Mouse (Mus musculus) heart, embryonic 15.5 days (tissue): ENCODE results near the gene Strap. TPM values are rescaled to one million over a fixed set of nuclear protein-coding genes. Genes with fewer than 3 reads are reported as not detected.

ENCODE experiments used
- ATAC-seq: fragments of 200-750 bp; cut with Nextera tagmentation; replicated peaks from 2 replicates; pipeline ENCODE4 v1.8.0; 2017; ENCODE audit warnings: low read depth, moderate TSS enrichment; ENCODE audit not compliant: insufficient number of reproducible peaks, insufficient read depth, low FRiP score
- H3K27ac ChIP-seq: fragments of 300-500 bp; sonication (generic); 2 replicates; pipeline ENCODE4 v1.5.1; 2015; ENCODE audit warnings: mild to moderate bottlenecking, inconsistent platforms
- H3K27me3 ChIP-seq: fragments of 300-500 bp; sonication (generic); 2 replicates; pipeline ENCODE4 v1.6.1; 2015; ENCODE audit warnings: inconsistent platforms
- H3K36me3 ChIP-seq: fragments of 300-500 bp; sonication (generic); 2 replicates; pipeline ENCODE4 v1.6.1; 2015; ENCODE audit warnings: mild to moderate bottlenecking, inconsistent platforms
- H3K4me1 ChIP-seq: fragments of 300-500 bp; sonication (generic); replicated peaks from 2 replicates; pipeline ENCODE4 v1.6.1; 2015; ENCODE audit warnings: inconsistent platforms
- H3K4me2 ChIP-seq: fragments of 300-500 bp; sonication (generic); 2 replicates; pipeline ENCODE4 v1.6.1; 2015; ENCODE audit warnings: inconsistent platforms, mild to moderate bottlenecking, moderate library complexity
- H3K4me3 ChIP-seq: fragments of 300-500 bp; sonication (generic); 2 replicates; pipeline ENCODE4 v1.5.1; 2015; ENCODE audit warnings: mild to moderate bottlenecking, inconsistent platforms
- H3K9ac ChIP-seq: fragments of 300-500 bp; sonication (generic); 2 replicates; pipeline ENCODE4 v1.6.1; 2015; ENCODE audit warnings: mild to moderate bottlenecking, inconsistent platforms
- H3K9me3 ChIP-seq: fragments of 300-500 bp; sonication (generic); replicated peaks from 2 replicates; pipeline ENCODE4 v1.6.1; 2016; ENCODE audit warnings: inconsistent platforms
- WGBS: fragments of 180-500 bp; shearing (Covaris S2); methylation state at CpG from one replicate; pipeline ENCODE4 v1.1.7; 2015; ENCODE audit warnings: mixed read lengths; 5-methylcytosine and 5-hydroxymethylcytosine counted together
- polyA plus RNA-seq: library from polyadenylated mRNA; unstranded; fragments of >200 nt; fragmentation: Nextera tagmentation; extraction: Ambion mirVana; gene quantifications from 2 replicates; pipeline ENCODE4 v1.2.1, GENCODE M21; 2015

The Strap gene
- polyA plus RNA-seq, 1 experiment from 2014 or later = 106 TPM

DNA sequence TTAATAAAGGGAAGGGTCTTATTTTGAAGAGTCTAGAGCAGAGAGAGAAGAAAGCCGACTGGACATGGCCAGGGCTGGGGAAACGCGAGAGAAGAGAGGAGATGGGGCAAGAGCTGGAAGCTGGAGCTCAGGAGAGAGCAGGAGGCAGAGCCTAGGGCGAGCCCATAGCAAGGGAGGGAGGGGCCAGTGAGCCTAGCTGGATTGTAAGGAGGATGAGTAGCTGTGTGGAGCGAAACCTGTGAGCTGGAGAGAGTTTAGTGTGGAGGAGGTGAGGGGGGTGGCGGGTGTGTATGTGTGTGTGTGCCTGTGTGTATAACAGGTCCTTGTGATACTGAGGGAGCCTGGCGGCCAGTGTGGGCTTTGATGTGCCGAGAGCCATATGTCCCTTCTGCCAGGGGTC lies 24.8 kb downstream of the Strap start:
- Histone ChIP-seq H3K9me3 (no peaks in the 10 kb centered on the region), H3K4me3 (no peak overlapping the region), H3K9ac (no peak overlapping the region), H3K36me3 (no peaks in the 10 kb centered on the region), H3K4me1 (peaks cover 22% of the 10 kb centered on the region), H3K27me3 (no peaks in the 10 kb centered on the region), H3K4me2 (0 out of 2 replicates have a peak overlapping the region, but pooled peaks have one; percentile 9), H3K27ac (no peak overlapping the region)
- peak; percentile 28; the same call in 1 of the 2 replicates for ATAC-seq
- 49% methylated on average over 8 of the region's 8 CpGs for WGBS

DNA sequence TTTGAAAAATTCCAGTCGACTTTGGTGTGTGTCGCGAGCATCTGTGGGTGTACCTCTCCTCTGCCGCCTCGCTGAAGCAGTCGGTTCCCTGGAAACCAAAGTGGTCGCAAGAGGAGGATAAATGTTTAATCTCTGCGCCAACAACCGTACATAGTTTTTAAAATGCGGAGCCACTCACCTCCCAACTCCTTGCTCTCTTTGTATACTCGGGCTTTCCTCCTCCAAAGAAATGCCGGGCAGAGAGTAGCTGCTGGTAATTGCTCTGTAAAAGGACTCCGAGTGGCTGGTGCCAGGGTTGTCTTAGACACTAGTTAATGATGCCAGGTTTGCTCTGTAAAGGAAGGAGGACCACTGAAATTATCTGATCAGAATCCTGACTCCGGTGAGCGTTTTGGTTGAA lies 26.1 kb downstream of the Strap start:
- no peaks in the 10 kb centered on the region for H3K36me3 ChIP-seq
- peaks cover 20% of the 10 kb centered on the region for H3K4me1 ChIP-seq
- H3K27ac ChIP-seq = no peak overlapping the region
- no peaks in the 10 kb centered on the region for H3K9me3 ChIP-seq
- H3K27me3 ChIP-seq = no peaks in the 10 kb centered on the region
- WGBS = 70% methylated on average over 15 of the region's 15 CpGs
- no peak overlapping the region for H3K4me2 ChIP-seq
- no peak for ATAC-seq
- no peak overlapping the region for H3K9ac ChIP-seq
- no peak overlapping the region for H3K4me3 ChIP-seq

DNA sequence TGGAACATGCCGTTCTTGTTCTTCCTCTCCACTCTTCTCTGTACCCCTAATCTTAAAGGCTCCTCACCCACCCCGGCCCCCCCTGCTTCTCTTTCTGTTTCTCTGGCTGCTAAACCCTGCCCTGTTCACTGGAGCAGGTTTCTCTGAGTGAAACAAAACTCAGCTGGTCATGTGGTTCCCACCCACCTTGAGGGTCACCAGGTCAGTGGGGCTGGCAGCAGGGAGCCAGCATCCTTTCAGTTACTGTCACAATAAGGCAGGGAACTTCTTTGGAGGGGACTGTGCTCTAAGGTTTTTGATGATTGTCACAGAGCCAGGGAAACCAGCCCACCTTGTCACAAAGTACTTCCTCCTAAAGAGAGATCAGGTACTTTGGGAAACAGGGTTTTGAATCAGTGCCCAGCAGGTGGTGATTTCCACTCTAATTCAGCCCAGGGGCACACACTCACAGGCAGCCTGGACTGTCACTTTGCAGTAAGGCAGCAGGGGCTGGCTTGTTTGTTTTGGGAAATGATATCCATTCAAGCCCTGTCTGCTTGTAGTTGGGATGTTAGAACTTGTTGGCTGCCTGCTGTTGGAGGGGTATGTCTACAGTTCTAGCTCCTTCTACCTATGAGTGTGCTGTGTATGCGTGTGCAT lies 29.8 kb downstream of the Strap start:
- H3K4me1 ChIP-seq = peaks cover 11% of the 10 kb centered on the region; the same call in 1 of the 2 replicates
- no peak overlapping the region for H3K9ac ChIP-seq
- no peaks in the 10 kb centered on the region for H3K36me3 ChIP-seq
- ATAC-seq = no peak
- WGBS = 51% methylated on average over 3 of the region's 3 CpGs
- no peak overlapping the region for H3K4me2 ChIP-seq
- no peak overlapping the region for H3K4me3 ChIP-seq
- H3K27me3 ChIP-seq = no peaks in the 10 kb centered on the region
- no peaks in the 10 kb centered on the region for H3K9me3 ChIP-seq
- no peak overlapping the region for H3K27ac ChIP-seq

DNA sequence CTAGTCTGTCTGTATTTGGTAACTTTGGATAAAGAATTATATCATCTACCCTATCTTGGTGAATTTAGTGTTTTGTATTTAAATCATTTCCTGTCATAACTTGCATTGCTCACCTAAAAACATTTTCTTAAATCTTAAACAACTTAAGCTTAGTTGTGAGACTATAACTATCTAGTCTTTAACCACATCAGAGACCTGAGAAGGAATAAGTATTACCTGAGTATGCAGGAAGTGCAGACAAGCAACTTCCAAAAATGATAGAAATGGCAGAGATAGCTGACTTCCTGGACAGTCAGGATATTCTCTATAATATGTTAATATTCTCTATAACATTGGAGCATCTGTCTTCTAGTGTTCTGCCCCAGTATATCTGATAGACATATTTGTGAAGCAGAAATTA lies 31.3 kb downstream of the Strap start:
- 0 out of 2 replicates have a peak, but pooled peaks cover 7% of the 10 kb centered on the region for H3K4me1 ChIP-seq
- no peaks in the 10 kb centered on the region for H3K9me3 ChIP-seq
- H3K36me3 ChIP-seq = no peaks in the 10 kb centered on the region
- H3K4me2 ChIP-seq = no peak overlapping the region
- no peak overlapping the region for H3K4me3 ChIP-seq
- no peak for ATAC-seq
- no peak overlapping the region for H3K9ac ChIP-seq
- H3K27me3 ChIP-seq = no peaks in the 10 kb centered on the region
- no peak overlapping the region for H3K27ac ChIP-seq

DNA sequence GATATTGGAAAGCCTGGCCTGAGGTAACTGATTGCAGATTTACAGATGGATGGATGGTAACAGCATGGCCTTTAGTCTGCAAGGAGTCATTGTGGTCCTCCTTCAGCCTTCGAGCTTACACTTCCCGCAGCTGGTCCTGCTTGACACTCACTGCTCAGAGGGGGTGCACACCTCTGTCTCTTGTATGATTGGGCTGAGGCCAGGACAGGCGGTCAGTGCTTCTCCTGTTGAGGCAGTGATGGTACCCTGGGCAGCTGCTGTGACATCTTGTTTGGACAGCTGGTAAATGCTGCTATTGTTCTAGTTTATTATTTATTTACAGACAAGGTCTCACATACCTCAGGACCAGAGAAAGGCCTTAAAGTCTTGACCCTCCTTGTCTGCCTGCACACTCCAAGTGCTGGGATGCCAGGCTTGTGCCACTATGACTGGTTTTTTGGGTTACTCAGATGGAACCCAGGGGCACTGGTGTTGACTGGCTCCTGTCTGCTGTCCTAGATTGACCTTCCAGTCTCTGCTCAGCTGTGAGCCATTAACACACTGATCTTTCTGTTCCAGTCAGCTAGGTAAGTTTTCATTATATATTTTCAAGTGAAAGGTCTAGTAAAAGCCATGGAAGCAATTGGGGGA lies 36.9 kb downstream of the Strap start:
- Histone ChIP-seq H3K9ac (no peak overlapping the region), H3K4me3 (no peak overlapping the region), H3K9me3 (no peaks in the 10 kb centered on the region), H3K27me3 (no peaks in the 10 kb centered on the region), H3K4me1 (no peaks in the 10 kb centered on the region), H3K4me2 (no peak overlapping the region), H3K36me3 (no peaks in the 10 kb centered on the region), H3K27ac (no peak overlapping the region)
- no peak for ATAC-seq
- WGBS = 67% methylated on average over 3 of the region's 3 CpGs

DNA sequence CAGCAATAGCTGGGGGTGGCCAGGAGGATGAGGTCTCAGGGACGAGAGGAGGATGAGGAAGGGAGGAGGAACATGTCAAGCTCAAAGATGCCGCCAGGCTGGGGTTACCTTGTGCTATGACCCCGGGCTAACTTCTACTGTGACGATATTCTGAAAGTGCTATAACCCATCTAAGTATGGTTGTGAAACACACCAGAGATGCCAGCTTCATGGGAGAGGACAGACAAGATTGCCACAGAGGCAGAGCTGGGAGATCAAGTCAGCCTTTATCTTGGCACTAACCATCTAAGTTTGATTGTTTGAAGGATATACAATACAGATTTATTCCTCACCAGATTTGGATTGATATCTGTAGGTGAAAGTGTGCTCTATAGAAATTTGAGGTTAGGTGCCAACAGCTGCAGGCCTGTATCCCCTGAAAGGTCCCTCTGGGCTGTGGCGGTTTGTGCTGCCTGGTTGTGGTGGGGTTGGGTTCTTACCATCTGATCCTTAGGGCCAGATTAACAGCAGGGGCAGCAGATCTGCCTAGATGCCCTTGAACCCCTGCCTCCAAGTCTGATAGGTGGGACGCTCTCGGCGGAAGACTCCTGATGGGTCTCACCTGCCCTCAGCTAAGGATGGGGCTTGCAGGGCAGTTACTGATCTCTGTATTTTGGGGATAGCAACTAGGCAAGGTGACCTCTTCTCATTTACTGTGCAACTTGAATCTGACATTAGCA lies 38.2 kb downstream of the Strap start:
- ATAC-seq = no peak; the same call in 1 of the 2 replicates
- Histone ChIP-seq H3K4me1 (peaks cover 6% of the 10 kb centered on the region), H3K36me3 (no peaks in the 10 kb centered on the region), H3K9me3 (no peaks in the 10 kb centered on the region), H3K4me2 (no peak overlapping the region), H3K27ac (no peak overlapping the region), H3K9ac (no peak overlapping the region), H3K27me3 (no peaks in the 10 kb centered on the region), H3K4me3 (no peak overlapping the region)
- WGBS = 90% methylated on average over 8 of the region's 8 CpGs

DNA sequence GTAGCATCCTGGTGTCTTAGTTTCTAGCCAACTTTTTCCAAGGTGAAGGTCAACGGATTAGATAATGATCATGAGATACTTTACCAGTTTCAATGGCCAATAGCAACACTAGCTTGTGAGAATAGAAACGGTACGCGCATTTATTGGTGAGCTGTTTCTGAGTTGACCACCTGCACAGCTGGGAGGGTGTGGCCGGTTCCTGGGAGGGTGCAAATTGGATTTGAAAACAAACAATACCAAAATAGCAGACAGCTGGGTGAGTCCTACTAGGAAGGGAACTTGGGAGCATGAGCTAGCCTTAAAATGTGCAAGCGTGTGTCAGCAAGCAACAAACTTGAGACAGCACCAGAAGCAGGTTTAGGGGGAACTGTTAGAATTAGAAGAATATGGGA lies 38.8 kb downstream of the Strap start:
- Histone ChIP-seq H3K4me2 (no peak overlapping the region), H3K4me3 (no peak overlapping the region), H3K36me3 (no peaks in the 10 kb centered on the region), H3K9ac (no peak overlapping the region), H3K27me3 (no peaks in the 10 kb centered on the region), H3K27ac (no peak overlapping the region), H3K9me3 (no peaks in the 10 kb centered on the region), H3K4me1 (peaks cover 7% of the 10 kb centered on the region)
- ATAC-seq = no peak
- WGBS = 82% methylated on average over 6 of the region's 6 CpGs

DNA sequence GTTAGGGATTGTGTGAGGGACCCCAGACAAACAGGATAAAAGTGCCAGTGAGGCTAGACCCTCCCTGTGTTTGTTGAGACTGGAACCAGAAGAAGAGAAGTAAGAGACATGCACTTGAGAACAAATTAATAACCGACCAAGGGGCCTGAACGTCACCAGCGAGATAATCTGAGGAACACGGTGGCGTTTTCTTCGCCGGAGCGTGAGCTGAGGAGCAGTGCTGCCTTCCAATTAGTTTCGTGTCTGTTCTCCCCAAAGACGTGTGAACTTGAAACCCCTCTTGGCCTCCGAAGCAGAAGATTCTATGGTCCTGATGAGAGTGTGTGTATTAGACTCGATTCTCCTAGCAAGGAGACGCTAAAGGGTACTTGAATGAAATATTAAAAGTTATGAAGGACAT lies 39.3 kb downstream of the Strap start:
- Histone ChIP-seq H3K9ac (no peak overlapping the region), H3K27me3 (no peaks in the 10 kb centered on the region), H3K4me1 (peaks cover 7% of the 10 kb centered on the region), H3K4me2 (no peak overlapping the region), H3K4me3 (no peak overlapping the region), H3K9me3 (no peaks in the 10 kb centered on the region), H3K36me3 (no peaks in the 10 kb centered on the region), H3K27ac (no peak overlapping the region)
- no peak for ATAC-seq
- WGBS = 85% methylated on average over 13 of the region's 13 CpGs

DNA sequence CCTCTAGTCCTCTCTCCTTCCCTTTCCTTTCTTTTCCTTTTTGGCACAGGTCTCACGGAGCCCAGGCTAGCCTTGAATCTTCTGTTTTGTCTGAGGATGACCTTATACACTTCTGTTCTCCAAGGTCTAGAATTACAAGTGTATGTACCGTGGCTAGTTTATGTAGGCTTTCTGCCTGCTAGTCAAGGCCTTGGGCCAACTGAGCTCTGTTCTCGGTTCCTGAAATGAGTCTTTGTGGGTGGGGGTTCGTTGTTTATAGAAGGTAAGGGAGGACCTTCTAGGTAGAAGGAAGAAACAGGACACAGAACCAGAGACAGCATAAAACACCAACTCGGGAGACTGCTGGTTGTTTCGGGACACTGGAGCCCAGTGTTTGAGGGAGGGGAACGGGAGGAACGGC lies 40.3 kb downstream of the Strap start:
- Histone ChIP-seq H3K27me3 (no peaks in the 10 kb centered on the region), H3K27ac (no peak overlapping the region), H3K4me3 (no peak overlapping the region), H3K4me2 (no peak overlapping the region), H3K36me3 (no peaks in the 10 kb centered on the region; the same call in 1 of the 2 replicates), H3K4me1 (peaks cover 7% of the 10 kb centered on the region), H3K9ac (no peak overlapping the region), H3K9me3 (no peaks in the 10 kb centered on the region)
- WGBS = 86% methylated on average over 8 of the region's 8 CpGs
- ATAC-seq = no peak

DNA sequence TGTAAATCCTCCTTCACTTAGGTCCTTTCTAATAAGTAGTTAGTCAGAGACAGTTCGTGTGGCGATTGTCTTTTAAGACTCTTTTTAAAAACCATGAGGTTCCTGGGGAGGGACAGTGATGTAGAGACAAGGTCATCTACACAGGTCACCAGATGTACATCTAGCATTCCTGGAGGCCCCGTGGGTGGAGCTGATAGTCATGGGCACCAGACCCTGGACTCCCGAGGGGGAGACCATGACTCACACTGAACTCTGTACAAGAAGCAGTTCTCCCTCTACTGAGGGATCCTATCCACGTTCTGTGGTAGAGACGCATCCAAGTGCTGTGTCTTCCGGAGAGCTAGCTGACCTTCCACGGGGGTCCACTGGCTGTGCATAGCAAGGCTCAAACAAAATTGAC lies 42.1 kb downstream of the Strap start:
- H3K9me3 ChIP-seq = no peaks in the 10 kb centered on the region
- H3K4me2 ChIP-seq = no peak overlapping the region
- H3K27me3 ChIP-seq = no peaks in the 10 kb centered on the region
- ATAC-seq = no peak
- no peak overlapping the region for H3K27ac ChIP-seq
- H3K36me3 ChIP-seq = no peaks in the 10 kb centered on the region; the same call in 1 of the 2 replicates
- peaks cover 7% of the 10 kb centered on the region for H3K4me1 ChIP-seq
- no peak overlapping the region for H3K9ac ChIP-seq
- no peak overlapping the region for H3K4me3 ChIP-seq
- WGBS = 62% methylated on average over 8 of the region's 8 CpGs

DNA sequence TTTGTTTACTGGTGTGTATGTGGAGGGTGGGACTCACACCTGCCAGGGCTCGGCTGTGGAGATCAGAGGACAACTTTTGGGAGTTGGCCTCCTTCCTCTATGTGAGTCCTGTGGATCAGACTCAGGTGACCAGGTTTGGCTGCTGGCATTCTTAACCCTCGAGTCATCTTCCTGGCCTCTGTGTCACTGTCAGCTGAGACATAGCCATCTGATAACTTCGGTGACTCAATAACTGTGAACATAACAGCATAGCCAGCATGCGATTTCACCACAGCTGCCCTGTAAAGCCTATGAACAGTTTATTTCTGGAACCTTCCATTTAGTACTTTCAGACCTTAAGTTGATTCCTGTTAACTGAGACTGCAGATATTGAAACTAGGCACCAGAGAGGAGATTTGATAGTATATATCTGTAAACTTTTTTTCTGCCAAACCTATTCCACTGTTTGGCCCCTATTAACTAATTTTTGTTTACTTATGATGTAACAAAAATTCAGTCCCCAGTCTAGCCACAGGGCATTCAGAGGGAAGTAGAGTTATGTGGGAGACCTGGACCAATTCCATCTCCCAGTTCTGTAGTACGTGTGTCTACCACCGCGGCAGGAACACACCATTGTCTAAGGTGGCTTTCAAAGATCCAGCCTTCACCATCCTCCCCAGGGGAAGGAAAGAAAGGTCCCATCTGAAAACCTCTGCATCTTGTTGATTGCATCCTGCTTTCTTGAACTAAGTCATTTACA lies 49.2 kb downstream of the Strap start:
- ATAC-seq = no peak
- H3K9ac ChIP-seq = no peak overlapping the region
- 65% methylated on average over 7 of the region's 7 CpGs for WGBS
- no peak overlapping the region for H3K4me3 ChIP-seq
- no peaks in the 10 kb centered on the region for H3K9me3 ChIP-seq
- H3K4me1 ChIP-seq = no peaks in the 10 kb centered on the region
- no peaks in the 10 kb centered on the region for H3K27me3 ChIP-seq
- H3K4me2 ChIP-seq = no peak overlapping the region
- no peaks in the 10 kb centered on the region; the same call in 1 of the 2 replicates for H3K36me3 ChIP-seq
- H3K27ac ChIP-seq = no peak overlapping the region
